Mouse (Mus musculus) liver, adult (tissue): ENCODE results near the gene Vmn2r19.

Experiments
- GATA4 ChIP-seq: IDR thresholded peaks from 2 replicates; pipeline ENCODE4 v1.6.1; 2014; ENCODE audit warnings: mild to moderate bottlenecking, low read length; ENCODE audit not compliant: insufficient replicate concordance

The Vmn2r19 gene

GRCm38 (mm10) chr6:123308033-123308432 is at the start of gene Vmn2r19:
TSS of gene Vmn2r19 (plus strand) at chr6:123308333.
- no peak for TF ChIP-seq GATA4

GRCm38 (mm10) chr6:123258946-123259345 is 49.2 kb upstream of the Vmn2r19 start:
- TF ChIP-seq GATA4, result no peak

- no peak for TF ChIP-seq GATA4
Measured at GRCm38 (mm10) chr6:123259889-123260603, 48.1 kb upstream of the Vmn2r19 start.

- no peak for TF ChIP-seq GATA4
Measured at GRCm38 (mm10) chr6:123260868-123261267, 47.3 kb upstream of the Vmn2r19 start.

- TF ChIP-seq GATA4, result no peak
Measured at GRCm38 (mm10) chr6:123261555-123262161, 46.5 kb upstream of the Vmn2r19 start, which contains the start of gene Clec4d. TSS of gene Clec4d (plus strand) at chr6:123262111.

GRCm38 (mm10) chr6:123264194-123264593 is 43.9 kb upstream of the Vmn2r19 start:
- no peak for TF ChIP-seq GATA4

- no peak for TF ChIP-seq GATA4
Measured at GRCm38 (mm10) chr6:123265809-123266208, 42.3 kb upstream of the Vmn2r19 start.

- no peak for TF ChIP-seq GATA4
Measured at GRCm38 (mm10) chr6:123266945-123267344, 41.2 kb upstream of the Vmn2r19 start.

GRCm38 (mm10) chr6:123279443-123279842 is 28.7 kb upstream of the Vmn2r19 start:
- no peak for TF ChIP-seq GATA4

- TF ChIP-seq GATA4, result no peak
Measured at GRCm38 (mm10) chr6:123286311-123286710, 21.8 kb upstream of the Vmn2r19 start.

GRCm38 (mm10) chr6:123288931-123289330 is 19.2 kb upstream of the Vmn2r19 start:
- no peak for TF ChIP-seq GATA4

- TF ChIP-seq GATA4, result no peak
Measured at GRCm38 (mm10) chr6:123289753-123290152, 18.4 kb upstream of the Vmn2r19 start, which contains the start of gene Clec4e. TSS of gene Clec4e (minus strand) at chr6:123289870.

GRCm38 (mm10) chr6:123292751-123293400 is 15.3 kb upstream of the Vmn2r19 start:
- TF ChIP-seq GATA4, result no peak

GRCm38 (mm10) chr6:123296687-123297086 is 11.4 kb upstream of the Vmn2r19 start:
- TF ChIP-seq GATA4, result no peak

GRCm38 (mm10) chr6:123332503-123332902 is 24.4 kb downstream of the Vmn2r19 start:
- no peak for TF ChIP-seq GATA4

- TF ChIP-seq GATA4, result no peak
Measured at GRCm38 (mm10) chr6:123340093-123340492, 32.0 kb downstream of the Vmn2r19 start.
